Mouse (Mus musculus) olfactory bulb, adult 2 months (tissue): ENCODE measurements around the gene Hist1h2bh. TPM values are rescaled to one million over a fixed set of nuclear protein-coding genes. Genes with fewer than 3 reads are reported as not detected.

Source experiments
- H3K27ac ChIP-seq: fragments of 200-500 bp; 2 replicates; pipeline ENCODE4 v1.5.1; 2012; ENCODE audit warnings: low read depth, low read length; ENCODE audit not compliant: insufficient read depth
- H3K4me1 ChIP-seq: fragments of 200-500 bp; 2 replicates; pipeline ENCODE4 v1.6.1; 2012; ENCODE audit warnings: low read length; ENCODE audit not compliant: control insufficient read depth, insufficient read depth
- H3K4me3 ChIP-seq: fragments of 200-500 bp; 2 replicates; pipeline ENCODE4 v1.5.1; 2012; ENCODE audit warnings: mild to moderate bottlenecking, low read depth, low read length, moderate library complexity; ENCODE audit not compliant: insufficient read depth
- CTCF ChIP-seq: fragments of 200-500 bp; IDR thresholded peaks from 2 replicates; pipeline ENCODE4 v1.5.1; 2012; ENCODE audit warnings: low read depth, mild to moderate bottlenecking, low read length, moderate library complexity; ENCODE audit not compliant: insufficient read depth
- POLR2A ChIP-seq: fragments of 200-500 bp; IDR thresholded peaks from 2 replicates; pipeline ENCODE4 v1.6.1; 2012; ENCODE audit warnings: mild to moderate bottlenecking, low read depth, low read length, moderate library complexity; ENCODE audit not compliant: insufficient read depth
- WGBS: fragments of 180-500 bp; shearing (Covaris S2); methylation state at CpG from one replicate; pipeline ENCODE4 v1.1.7; 2018; 5-methylcytosine and 5-hydroxymethylcytosine counted together
- polyA plus RNA-seq: library from polyadenylated mRNA; stranded (reverse); fragments of >200 nt; gene quantifications from 2 replicates; pipeline ENCODE4 v1.2.4, GENCODE M21; 2012; ENCODE audit warnings: low replicate concordance; ENCODE audit not compliant: missing spikeins, insufficient read depth, insufficient read length

Hist1h2bh gene
- polyA plus RNA-seq, 1 experiment, result not detected

DNA sequence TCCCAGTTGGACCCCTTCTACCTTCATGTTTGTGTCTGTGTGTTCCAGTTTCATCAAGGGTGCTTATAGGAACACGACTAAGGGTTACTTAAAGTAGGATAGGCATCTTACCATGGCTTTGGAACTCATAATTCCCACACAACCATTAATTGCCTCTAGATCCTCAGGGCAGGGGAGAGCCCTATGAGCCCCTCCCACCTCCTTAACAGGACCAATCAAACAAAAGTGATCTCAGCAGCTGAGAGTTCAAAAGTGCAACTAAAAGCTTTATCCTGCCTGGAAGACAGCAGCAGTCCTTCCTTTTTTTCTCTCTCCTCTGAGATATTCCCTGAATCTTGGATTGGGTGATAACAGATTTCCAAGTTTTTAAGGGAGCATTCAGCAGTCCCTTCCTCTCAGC is 33.1 kb downstream of the Hist1h2bh start:
- no peak overlapping the region for H3K4me3 ChIP-seq
- WGBS, result 46% methylated on average over 1 of the region's 1 CpGs
- no peak overlapping the region for H3K27ac ChIP-seq
- TF ChIP-seq CTCF (no peak), POLR2A (no peak)
- no peaks in the 10 kb centered on the region for H3K4me1 ChIP-seq

DNA sequence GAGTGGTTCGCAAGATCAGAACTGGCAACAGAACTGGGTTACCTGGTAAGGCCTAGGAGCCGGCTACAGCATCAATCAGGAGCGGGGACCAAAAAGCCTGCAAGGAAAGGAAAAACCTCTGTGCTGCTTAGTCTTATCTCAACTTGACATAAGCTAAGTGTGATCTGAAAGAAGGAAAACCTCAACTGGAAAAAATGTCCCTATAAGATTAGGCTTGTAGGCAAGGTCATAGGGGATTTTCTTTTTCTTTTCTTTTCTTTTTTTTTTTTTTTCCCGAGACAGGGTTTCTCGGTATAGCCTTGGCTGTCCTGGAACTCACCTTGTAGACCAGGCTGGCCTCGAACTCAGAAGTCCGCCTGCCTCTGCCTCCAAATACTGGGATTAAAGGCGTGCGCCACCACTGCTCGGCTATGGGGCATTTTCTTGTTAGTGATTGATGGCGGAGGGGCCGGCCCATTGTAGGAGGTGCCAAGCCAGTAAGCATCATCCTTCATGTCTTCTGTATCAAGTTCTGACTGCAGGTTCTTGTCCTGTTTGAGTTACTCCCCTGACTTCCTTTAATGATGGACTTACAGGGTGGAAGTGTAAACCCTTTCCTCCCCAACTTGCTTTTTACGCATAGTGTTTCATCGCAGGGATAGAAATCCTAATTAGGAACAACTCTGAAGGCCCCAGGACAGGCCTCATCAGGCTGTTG is 36.2 kb downstream of the Hist1h2bh start:
- H3K27ac ChIP-seq, result no peak overlapping the region
- H3K4me3 ChIP-seq, result no peak overlapping the region
- H3K4me1 ChIP-seq, result no peaks in the 10 kb centered on the region
- WGBS, result 65% methylated on average over 14 of the region's 14 CpGs
- no peak for TF ChIP-seq CTCF
- TF ChIP-seq POLR2A, result no peak

DNA sequence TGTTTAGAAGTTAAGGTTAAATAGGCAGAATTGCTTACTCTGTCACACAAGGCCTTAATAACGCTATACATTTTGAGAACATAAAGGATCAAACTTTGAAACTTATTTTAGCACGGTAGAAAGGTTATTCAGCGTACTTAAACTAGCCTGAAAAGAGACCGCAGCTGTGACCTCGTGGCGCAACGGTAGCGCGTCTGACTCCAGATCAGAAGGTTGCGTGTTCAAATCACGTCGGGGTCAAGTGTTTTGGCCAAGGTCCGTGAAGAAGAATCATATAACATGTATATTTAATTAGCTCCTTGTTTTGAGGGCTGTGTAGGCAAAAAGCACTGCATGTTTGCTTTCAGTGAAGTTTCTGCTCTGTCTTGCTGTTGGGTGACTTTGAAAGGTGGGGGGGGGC is 36.8 kb downstream of the Hist1h2bh start:
- Histone ChIP-seq H3K4me1 (no peaks in the 10 kb centered on the region), H3K27ac (no peak overlapping the region), H3K4me3 (no peak overlapping the region)
- WGBS, result 56% methylated on average over 13 of the region's 13 CpGs
- TF ChIP-seq POLR2A (no peak), CTCF (no peak)

DNA sequence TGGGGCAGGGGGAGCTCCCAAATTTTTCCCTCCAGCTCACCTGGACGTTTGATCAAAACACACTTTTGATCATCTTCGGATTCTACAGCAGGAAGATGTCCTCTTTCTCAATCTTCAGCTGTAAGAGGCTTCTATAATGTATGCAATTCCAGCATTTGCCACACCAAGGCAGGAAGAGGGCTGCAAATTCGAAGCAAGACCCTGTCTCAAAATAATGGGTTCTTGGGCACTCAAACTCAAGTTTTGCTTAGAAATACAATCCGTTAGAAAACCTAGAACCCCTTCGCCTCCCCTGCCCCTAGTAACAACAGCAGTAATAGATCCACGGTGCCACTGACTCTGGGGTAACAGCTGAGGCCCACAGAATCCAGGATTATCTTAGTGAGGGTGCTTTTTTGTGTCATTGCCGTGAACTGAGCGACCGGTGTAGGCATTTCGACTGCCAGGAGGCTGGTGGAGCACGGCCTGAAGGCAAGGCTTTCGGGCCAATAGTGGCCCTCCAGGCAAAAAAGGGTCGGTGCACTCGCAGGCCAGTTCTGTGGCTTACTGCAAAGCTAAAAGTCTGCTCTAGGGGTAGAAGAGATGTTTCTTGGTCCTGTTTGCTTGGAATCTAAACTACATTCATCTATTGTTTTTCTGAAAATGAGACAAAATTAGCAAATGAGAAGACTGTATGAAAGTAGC is 37.4 kb downstream of the Hist1h2bh start:
- Histone ChIP-seq H3K27ac (no peak overlapping the region), H3K4me1 (no peaks in the 10 kb centered on the region), H3K4me3 (no peak overlapping the region)
- TF ChIP-seq POLR2A (no peak), CTCF (no peak)
- WGBS, result 49% methylated on average over 14 of the region's 14 CpGs

DNA sequence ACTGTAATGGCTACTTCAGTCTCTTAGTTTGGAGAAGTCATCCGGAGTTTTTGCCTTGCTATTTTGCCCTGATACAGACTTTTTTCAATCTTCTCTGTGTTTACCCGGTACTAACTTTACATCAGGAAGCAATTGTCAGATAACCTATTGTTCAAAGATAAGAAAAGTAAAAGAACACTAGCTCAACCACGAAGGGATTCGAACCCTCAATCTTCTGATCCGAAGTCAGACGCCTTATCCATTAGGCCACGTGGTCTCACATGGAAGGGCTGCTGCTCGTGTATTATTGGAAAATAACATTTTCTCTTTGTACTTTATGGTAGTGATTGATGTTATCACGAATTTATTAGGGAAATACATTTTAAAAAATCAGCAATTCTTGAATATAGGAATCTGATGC is 39.4 kb downstream of the Hist1h2bh start:
- 10% methylated on average over 9 of the region's 9 CpGs for WGBS
- no peak overlapping the region for H3K27ac ChIP-seq
- H3K4me3 ChIP-seq, result no peak overlapping the region
- TF ChIP-seq POLR2A (no peak), CTCF (no peak)
- H3K4me1 ChIP-seq, result no peaks in the 10 kb centered on the region

DNA sequence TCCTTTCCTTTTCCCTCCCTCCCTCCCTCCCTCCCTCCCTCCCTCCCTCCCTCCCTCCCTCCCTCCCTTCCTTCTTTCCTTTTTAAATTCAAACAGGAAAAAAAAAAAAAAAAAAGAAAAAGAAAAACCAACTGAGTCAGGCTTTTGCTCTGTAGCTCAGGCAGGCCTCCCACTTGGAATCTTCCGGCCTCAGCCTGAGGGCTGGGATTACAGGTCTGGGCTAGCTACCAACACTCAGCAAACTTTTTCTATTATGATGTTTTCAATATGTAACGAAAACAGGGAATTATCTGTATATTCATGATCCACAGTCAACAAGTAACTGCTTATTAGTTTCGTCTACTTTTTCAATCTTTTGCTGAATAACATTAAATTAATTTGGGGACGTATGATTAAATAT is 40.3 kb downstream of the Hist1h2bh start:
- 73% methylated on average over 4 of the region's 4 CpGs for WGBS
- Histone ChIP-seq H3K4me3 (no peak overlapping the region), H3K4me1 (no peaks in the 10 kb centered on the region), H3K27ac (no peak overlapping the region)
- TF ChIP-seq CTCF, result no peak
- no peak for TF ChIP-seq POLR2A

DNA sequence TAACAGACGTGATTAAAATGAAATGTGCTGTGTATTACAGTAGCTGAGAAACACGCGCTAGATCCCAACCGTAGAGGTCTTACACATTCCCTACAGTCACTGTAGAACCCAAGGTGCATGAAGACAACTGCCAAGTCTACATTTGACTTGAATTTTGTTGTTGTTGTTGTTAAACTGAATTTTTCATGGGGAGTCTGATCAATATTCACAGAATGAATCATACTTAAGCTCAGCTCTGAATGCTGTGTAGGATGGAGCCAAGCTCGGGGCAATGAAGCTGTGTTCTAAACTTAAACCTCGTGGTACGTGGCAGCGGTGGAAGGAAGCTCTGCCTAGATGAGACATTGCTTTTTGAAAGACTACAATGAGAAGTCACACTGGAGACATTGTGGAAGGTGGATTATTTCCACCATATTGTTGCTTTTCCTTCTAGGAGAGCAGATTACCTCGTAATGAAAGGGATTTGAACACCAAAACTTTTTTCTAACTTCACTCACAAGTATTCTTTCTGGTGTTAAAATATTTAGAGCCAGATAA is 41.1 kb downstream of the Hist1h2bh start:
- TF ChIP-seq POLR2A (no peak), CTCF (no peak)

DNA sequence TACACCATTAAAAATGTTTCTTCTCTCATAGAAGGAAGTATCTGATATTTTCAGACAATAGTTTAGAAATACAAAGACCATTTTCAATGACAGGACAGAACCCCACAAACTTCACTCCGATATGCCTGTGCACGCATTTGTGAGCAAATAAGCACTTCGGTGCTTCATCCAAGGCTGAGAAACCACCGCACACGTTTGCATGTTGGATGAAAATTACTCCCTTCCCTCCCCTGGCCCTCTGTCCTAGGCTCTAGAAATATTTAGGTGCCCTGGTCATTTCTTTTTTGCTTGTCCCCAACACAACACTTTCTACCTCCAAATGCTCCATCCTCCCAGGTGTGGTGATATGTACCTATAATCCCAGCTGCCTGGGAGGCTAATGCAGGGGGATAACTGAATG is 41.7 kb downstream of the Hist1h2bh start:
- no peak for TF ChIP-seq CTCF
- TF ChIP-seq POLR2A, result no peak
- H3K27ac ChIP-seq, result no peak overlapping the region
- H3K4me3 ChIP-seq, result no peak overlapping the region
- no peaks in the 10 kb centered on the region for H3K4me1 ChIP-seq
- 46% methylated on average over 5 of the region's 5 CpGs for WGBS

More for the DNA sequence above, 41.1 kb downstream of the Hist1h2bh start:
- no peaks in the 10 kb centered on the region for H3K4me1 ChIP-seq
- H3K27ac ChIP-seq, result no peak overlapping the region
- 58% methylated on average over 9 of the region's 9 CpGs for WGBS
- H3K4me3 ChIP-seq, result no peak overlapping the region
